In the genomic region with DNA sequence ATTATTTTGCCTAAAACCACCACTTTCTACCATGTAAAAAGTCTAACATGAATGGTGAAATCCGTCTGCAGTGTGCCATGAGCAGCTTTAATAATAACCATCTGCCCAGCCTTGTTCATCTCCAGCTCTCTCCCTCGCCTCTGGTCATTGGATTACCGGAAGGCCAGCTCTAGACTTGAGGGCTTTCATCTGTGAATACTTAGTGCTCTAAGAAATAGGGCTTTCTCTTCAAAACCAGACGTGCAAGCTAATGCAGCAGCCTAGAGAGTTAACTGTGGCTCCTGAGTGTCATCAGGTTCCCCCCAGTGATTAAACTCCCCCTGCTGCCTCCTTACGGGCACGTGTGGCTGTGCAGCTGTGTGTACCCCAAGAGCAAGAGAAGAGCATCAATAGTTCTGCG, we compare ENCODE assay signal across 20 mouse cellular contexts.
"Had no signal": no experiment of that assay in that cellular context is flagged by ENCODE, and none has a peak within 500 bp of the region (broad histone marks: within the 10 kb centered on the region; RNA-seq: fewer than 3 reads in every experiment).

No protein-coding gene starts in this region.

- H3K4me1 ChIP-seq: liver, embryonic 15.5 days; megakaryocyte, embryonic 14.5 days had no signal

- H3K9me3 ChIP-seq: limb, embryonic 12.5 days; liver, embryonic 12.5 days; liver, embryonic 15.5 days; lung, embryonic 15.5 days; midbrain, embryonic 10.5 days; midbrain, embryonic 13.5 days had no signal

- H3K4me2 ChIP-seq: limb, embryonic 12.5 days; liver, embryonic 12.5 days; liver, embryonic 15.5 days; lung, embryonic 15.5 days; midbrain, embryonic 13.5 days had no signal

- H3K36me3 ChIP-seq: limb, embryonic 12.5 days; liver, embryonic 12.5 days; liver, embryonic 15.5 days; lung, embryonic 15.5 days; midbrain, embryonic 10.5 days; midbrain, embryonic 13.5 days had no signal

- ATAC-seq: liver, embryonic 12.5 days; midbrain, embryonic 13.5 days had no signal

- DNase-seq: kidney, adult 18-20 months; kidney, adult 9 months; kidney, postnatal 25 days; layer of hippocampus, adult 9-11 months; layer of hippocampus, postnatal 36 days; liver; lung, adult 18-20 months; lung, postnatal 10 days; lung, postnatal 36 days; thymus, postnatal 25 days had no signal

- H3K4me3 ChIP-seq: layer of hippocampus, adult 2 months; left cerebral cortex, adult 2 months; limb, embryonic 12.5 days; liver, embryonic 12.5 days; liver, embryonic 15.5 days; lung, embryonic 15.5 days; megakaryocyte, embryonic 14.5 days; midbrain, embryonic 10.5 days; midbrain, embryonic 13.5 days had no signal

- H3K27ac ChIP-seq: layer of hippocampus, adult 2 months; left cerebral cortex, adult 2 months; limb, embryonic 12.5 days; liver, embryonic 12.5 days; liver, embryonic 15.5 days; lung, embryonic 15.5 days; midbrain, embryonic 10.5 days; midbrain, embryonic 13.5 days; stomach, postnatal 0 days had no signal

- H3K27me3 ChIP-seq: limb, embryonic 12.5 days; liver, embryonic 12.5 days; liver, embryonic 15.5 days; lung, embryonic 15.5 days; megakaryocyte, embryonic 14.5 days; midbrain, embryonic 13.5 days had no signal

- H3K9ac ChIP-seq: limb, embryonic 12.5 days; liver, embryonic 12.5 days; liver, embryonic 15.5 days; lung, embryonic 15.5 days; midbrain, embryonic 13.5 days had no signal
